Mouse (Mus musculus): Measurements from ENCODE around the gene Cfap20. TPM values are rescaled to one million over a fixed set of nuclear protein-coding genes. Genes with fewer than 3 reads are reported as not detected.
"Not testable (repeated sequence)": the region's sequence is repeated elsewhere in the genome, so short reads cannot be mapped to it uniquely, and the experiment has no call there.

Cfap20 gene
- polyA plus RNA-seq, 1 experiment from 2014 or later, result 167 TPM

- Histone ChIP-seq H3K9me3 (replicated peaks; ENCODE audit: control insufficient read depth, low read length) (no peaks in the 10 kb centered on the region), H3K9ac (ENCODE audit: low read length) (no peak overlapping the region), H3K27ac (ENCODE audit: low read length) (no peak overlapping the region), H3K4me1 (ENCODE audit: control insufficient read depth, insufficient read depth, low read length) (no peaks in the 10 kb centered on the region; the same call in 1 of the 2 replicates), H3K27me3 (ENCODE audit: control insufficient read depth, insufficient read depth, low read length) (no peaks in the 10 kb centered on the region), H3K4me3 (ENCODE audit: low read length) (no peak overlapping the region), H3K36me3 (ENCODE audit: control insufficient read depth, insufficient read depth) (no peaks in the 10 kb centered on the region), H3K4me2 (ENCODE audit: low read depth, low read length) (no peak overlapping the region)
- WGBS, result 82% methylated on average over 3 of the region's 3 CpGs
- ATAC-seq (replicated peaks; ENCODE audit: extremely low read depth, insufficient read depth, low FRiP score), result no peak
Measured at GRCm38 (mm10) chr8:95384501-95384900, 50.2 kb downstream of the Cfap20 start.

- no peak for ATAC-seq (replicated peaks; ENCODE audit: extremely low read depth, insufficient read depth, low FRiP score)
- H3K9ac ChIP-seq (ENCODE audit: low read length), result no peak overlapping the region
- peaks cover 7% of the 10 kb centered on the region for H3K4me1 ChIP-seq (ENCODE audit: control insufficient read depth, insufficient read depth, low read length)
- H3K27ac ChIP-seq (ENCODE audit: low read length), result no peak overlapping the region
- H3K4me3 ChIP-seq (ENCODE audit: low read length), result no peak overlapping the region
- no peaks in the 10 kb centered on the region for H3K9me3 ChIP-seq (replicated peaks; ENCODE audit: control insufficient read depth, low read length)
- no peaks in the 10 kb centered on the region for H3K27me3 ChIP-seq (ENCODE audit: control insufficient read depth, insufficient read depth, low read length)
- H3K36me3 ChIP-seq (ENCODE audit: control insufficient read depth, insufficient read depth), result no peaks in the 10 kb centered on the region
- no peak overlapping the region for H3K4me2 ChIP-seq (ENCODE audit: low read depth, low read length)
- WGBS, result 78% methylated on average over 3 of the region's 3 CpGs
Measured at GRCm38 (mm10) chr8:95381595-95381994, 53.1 kb downstream of the Cfap20 start.

GRCm38 (mm10) chr8:95380953-95381352 is 53.7 kb downstream of the Cfap20 start:
- no peaks in the 10 kb centered on the region for H3K36me3 ChIP-seq (ENCODE audit: control insufficient read depth, insufficient read depth)
- 0 out of 2 replicates have a peak overlapping the region, but pooled peaks have one; percentile 10 for H3K27ac ChIP-seq (ENCODE audit: low read length)
- H3K4me1 ChIP-seq (ENCODE audit: control insufficient read depth, insufficient read depth, low read length), result peaks cover 14% of the 10 kb centered on the region
- H3K9me3 ChIP-seq (replicated peaks; ENCODE audit: control insufficient read depth, low read length), result no peaks in the 10 kb centered on the region
- H3K4me3 ChIP-seq (ENCODE audit: low read length), result no peak overlapping the region
- H3K9ac ChIP-seq (ENCODE audit: low read length), result no peak overlapping the region
- ATAC-seq (replicated peaks; ENCODE audit: extremely low read depth, insufficient read depth, low FRiP score), result no peak
- no peak overlapping the region for H3K4me2 ChIP-seq (ENCODE audit: low read depth, low read length)
- no peaks in the 10 kb centered on the region for H3K27me3 ChIP-seq (ENCODE audit: control insufficient read depth, insufficient read depth, low read length)

GRCm38 (mm10) chr8:95378928-95379327 is 55.7 kb downstream of the Cfap20 start:
- H3K27ac ChIP-seq (ENCODE audit: low read length); H3K9ac ChIP-seq (ENCODE audit: low read length); ATAC-seq (replicated peaks; ENCODE audit: extremely low read depth, insufficient read depth, low FRiP score); H3K4me2 ChIP-seq (ENCODE audit: low read depth, low read length); H3K9me3 ChIP-seq (replicated peaks; ENCODE audit: control insufficient read depth, low read length); H3K36me3 ChIP-seq (ENCODE audit: control insufficient read depth, insufficient read depth); H3K4me3 ChIP-seq (ENCODE audit: low read length); H3K27me3 ChIP-seq (ENCODE audit: control insufficient read depth, insufficient read depth, low read length): not testable (repeated sequence)
- 96% methylated on average over 11 of the region's 11 CpGs for WGBS
- H3K4me1 ChIP-seq (ENCODE audit: control insufficient read depth, insufficient read depth, low read length), result peaks cover 15% of the 10 kb centered on the region

- Histone ChIP-seq H3K4me2 (ENCODE audit: low read depth, low read length) (peak overlapping the region; percentile 38), H3K4me3 (ENCODE audit: low read length) (no peak overlapping the region), H3K4me1 (ENCODE audit: control insufficient read depth, insufficient read depth, low read length) (peaks cover 26% of the 10 kb centered on the region), H3K9me3 (replicated peaks; ENCODE audit: control insufficient read depth, low read length) (no peaks in the 10 kb centered on the region), H3K27ac (ENCODE audit: low read length) (peak overlapping the region; percentile 80), H3K36me3 (ENCODE audit: control insufficient read depth, insufficient read depth) (peaks cover 1% of the 10 kb centered on the region), H3K9ac (ENCODE audit: low read length) (peak overlapping the region; percentile 49), H3K27me3 (ENCODE audit: control insufficient read depth, insufficient read depth, low read length) (no peaks in the 10 kb centered on the region)
- 9% methylated on average over 7 of the region's 7 CpGs for WGBS
- ATAC-seq (replicated peaks; ENCODE audit: extremely low read depth, insufficient read depth, low FRiP score), result peak; percentile 74
Measured at GRCm38 (mm10) chr8:95377863-95378291, 56.8 kb downstream of the Cfap20 start.

GRCm38 (mm10) chr8:95377101-95377500 is 57.6 kb downstream of the Cfap20 start:
- ATAC-seq (replicated peaks; ENCODE audit: extremely low read depth, insufficient read depth, low FRiP score), result no peak
- Histone ChIP-seq H3K4me3 (ENCODE audit: low read length) (no peak overlapping the region), H3K4me1 (ENCODE audit: control insufficient read depth, insufficient read depth, low read length) (peaks cover 30% of the 10 kb centered on the region), H3K4me2 (ENCODE audit: low read depth, low read length) (no peak overlapping the region), H3K27me3 (ENCODE audit: control insufficient read depth, insufficient read depth, low read length) (no peaks in the 10 kb centered on the region), H3K36me3 (ENCODE audit: control insufficient read depth, insufficient read depth) (peaks cover 5% of the 10 kb centered on the region), H3K9me3 (replicated peaks; ENCODE audit: control insufficient read depth, low read length) (no peaks in the 10 kb centered on the region), H3K27ac (ENCODE audit: low read length) (peak overlapping the region; percentile 80), H3K9ac (ENCODE audit: low read length) (no peak overlapping the region)
- WGBS, result 54% methylated on average over 4 of the region's 4 CpGs

- Histone ChIP-seq H3K9me3 (replicated peaks; ENCODE audit: control insufficient read depth, low read length) (no peaks in the 10 kb centered on the region), H3K27me3 (ENCODE audit: control insufficient read depth, insufficient read depth, low read length) (no peaks in the 10 kb centered on the region), H3K4me1 (ENCODE audit: control insufficient read depth, insufficient read depth, low read length) (peaks cover 30% of the 10 kb centered on the region), H3K36me3 (ENCODE audit: control insufficient read depth, insufficient read depth) (peaks cover 7% of the 10 kb centered on the region), H3K9ac (ENCODE audit: low read length) (0 out of 2 replicates have a peak overlapping the region, but pooled peaks have one; percentile 6), H3K4me3 (ENCODE audit: low read length) (no peak overlapping the region), H3K27ac (ENCODE audit: low read length) (no peak overlapping the region; the same call in 1 of the 2 replicates), H3K4me2 (ENCODE audit: low read depth, low read length) (no peak overlapping the region)
- 70% methylated on average over 12 of the region's 12 CpGs for WGBS
- ATAC-seq (replicated peaks; ENCODE audit: extremely low read depth, insufficient read depth, low FRiP score), result no peak
Measured at GRCm38 (mm10) chr8:95376309-95376999, 58.2 kb downstream of the Cfap20 start.

GRCm38 (mm10) chr8:95375374-95375930 is 59.2 kb downstream of the Cfap20 start:
- H3K36me3 ChIP-seq (ENCODE audit: control insufficient read depth, insufficient read depth), result peaks cover 7% of the 10 kb centered on the region
- no peak overlapping the region for H3K4me3 ChIP-seq (ENCODE audit: low read length)
- no peaks in the 10 kb centered on the region for H3K27me3 ChIP-seq (ENCODE audit: control insufficient read depth, insufficient read depth, low read length)
- peaks cover 30% of the 10 kb centered on the region for H3K4me1 ChIP-seq (ENCODE audit: control insufficient read depth, insufficient read depth, low read length)
- H3K9me3 ChIP-seq (replicated peaks; ENCODE audit: control insufficient read depth, low read length), result no peaks in the 10 kb centered on the region
- no peak for ATAC-seq (replicated peaks; ENCODE audit: extremely low read depth, insufficient read depth, low FRiP score)
- 0 out of 2 replicates have a peak overlapping the region, but pooled peaks have one; percentile 13 for H3K27ac ChIP-seq (ENCODE audit: low read length)
- H3K9ac ChIP-seq (ENCODE audit: low read length), result no peak overlapping the region
- no peak overlapping the region for H3K4me2 ChIP-seq (ENCODE audit: low read depth, low read length)
- WGBS, result 75% methylated on average over 7 of the region's 7 CpGs

- Histone ChIP-seq H3K36me3 (ENCODE audit: control insufficient read depth, insufficient read depth) (peaks cover 12% of the 10 kb centered on the region), H3K4me2 (ENCODE audit: low read depth, low read length) (no peak overlapping the region)
- 73% methylated on average over 3 of the region's 3 CpGs for WGBS
Measured at GRCm38 (mm10) chr8:95374429-95374828, 60.2 kb downstream of the Cfap20 start.

More at GRCm38 (mm10) chr8:95374429-95374828, 60.2 kb downstream of the Cfap20 start:
- Histone ChIP-seq H3K4me3 (ENCODE audit: low read length) (no peak overlapping the region), H3K27me3 (ENCODE audit: control insufficient read depth, insufficient read depth, low read length) (no peaks in the 10 kb centered on the region), H3K4me1 (ENCODE audit: control insufficient read depth, insufficient read depth, low read length) (peaks cover 32% of the 10 kb centered on the region), H3K9me3 (replicated peaks; ENCODE audit: control insufficient read depth, low read length) (no peaks in the 10 kb centered on the region), H3K27ac (ENCODE audit: low read length) (peak overlapping the region; percentile 27; the same call in 1 of the 2 replicates), H3K9ac (ENCODE audit: low read length) (no peak overlapping the region)
- ATAC-seq (replicated peaks; ENCODE audit: extremely low read depth, insufficient read depth, low FRiP score), result no peak

Measured in heart, embryonic 16.5 days (tissue).